Mouse (Mus musculus) megakaryocyte, embryonic 14.5 days (primary cell): ENCODE data around the gene Ncoa1.

Source experiments
- FLI1 ChIP-seq: IDR thresholded peaks from 2 replicates; pipeline ENCODE4 v1.6.1; 2012; ENCODE audit warnings: low read length, inconsistent platforms, mixed read lengths
- GATA1 ChIP-seq: IDR thresholded peaks from 3 replicates; pipeline ENCODE4 v1.6.1; 2012; ENCODE audit warnings: mixed read lengths, low read length, inconsistent platforms, borderline replicate concordance

- no peak for TF ChIP-seq FLI1
- no peak for TF ChIP-seq GATA1
Observed at GRCm38 (mm10) chr12:4506810-4507430, 29.9 kb upstream of the Ncoa1 start.
